Mouse (Mus musculus) G1E (cell line): Measurements from ENCODE around the gene Camkmt. TPM values are rescaled to one million over a fixed set of nuclear protein-coding genes. Genes with fewer than 3 reads are reported as not detected.

Experiments
- ATAC-seq: 2 replicates; pipeline ENCODE4 v1.8.0; 2016; ENCODE audit warnings: mild to moderate bottlenecking; ENCODE audit not compliant: insufficient number of reproducible peaks, poor library complexity, low FRiP score, severe bottlenecking; ENCODE audit errors: extremely low read depth
- DNase-seq: peaks from one replicate; pipeline ENCODE4 v3.0.0; 2012; ENCODE audit warnings: low spot score
- H3K27me3 ChIP-seq: 2 replicates; pipeline ENCODE4 v1.6.1; 2012; ENCODE audit warnings: mild to moderate bottlenecking, low read length, inconsistent platforms; ENCODE audit not compliant: insufficient read depth
- H3K36me3 ChIP-seq: replicated peaks from 2 replicates; pipeline ENCODE3; 2012; ENCODE audit warnings: mild to moderate bottlenecking, inconsistent platforms
- H3K4me1 ChIP-seq: 2 replicates; pipeline ENCODE4 v1.6.1; 2012; ENCODE audit warnings: low read depth, low read length, inconsistent platforms, mixed read lengths; ENCODE audit not compliant: insufficient read depth
- H3K4me3 ChIP-seq: 2 replicates; pipeline ENCODE4 v1.5.1; 2012; ENCODE audit warnings: low read depth, mild to moderate bottlenecking, inconsistent platforms, low read length, moderate library complexity, mixed read lengths
- H3K9me3 ChIP-seq: replicated peaks from 2 replicates; pipeline ENCODE4 v1.6.1; 2012; ENCODE audit warnings: inconsistent platforms
- CTCF ChIP-seq: IDR thresholded peaks from 2 replicates; pipeline ENCODE4 v1.5.1; 2012; ENCODE audit warnings: low read depth, low read length, inconsistent platforms, mixed read lengths
- GATA1 ChIP-seq: IDR thresholded peaks from 2 replicates; pipeline ENCODE4 v1.6.1; 2012; ENCODE audit warnings: borderline replicate concordance, low read length, inconsistent platforms, mixed read lengths
- GATA2 ChIP-seq: IDR thresholded peaks from 2 replicates; pipeline ENCODE4 v1.6.1; 2012; ENCODE audit warnings: low read depth, low read length, inconsistent platforms, borderline replicate concordance
- POLR2AphosphoS5 ChIP-seq: IDR thresholded peaks from 2 replicates; pipeline ENCODE4 v1.6.1; 2012; ENCODE audit warnings: low read depth, low read length, inconsistent platforms; ENCODE audit not compliant: insufficient replicate concordance
- TAL1 ChIP-seq: conservative IDR thresholded peaks from 2 replicates; pipeline ENCODE4 v1.6.1; 2012; ENCODE audit warnings: low read depth, low read length, inconsistent platforms, mixed read lengths
- polyA plus RNA-seq: library from polyadenylated mRNA; stranded (reverse); fragments of >175 nt; gene quantifications from 2 replicates; pipeline ENCODE4 v1.2.3, GENCODE M21; 2012
- total RNA-seq, 2 experiments: library from RNA; stranded (forward) in 1 of 2; stranded (reverse) in 1 of 2; fragments of 200-1000 nt in 1 of 2; fragments of >200 nt in 1 of 2; fragmentation: Nextera tagmentation in 1 of 2; gene quantifications; 2 replicates each; pipeline ENCODE4 v1.2.3; 2014 to 2017

Gene Camkmt
- total RNA-seq (2014; fragmentation: Nextera tagmentation) (8.0 and 10.0 TPM in 2 replicates), total RNA-seq (2017) (1.5 and 1.7 TPM in 2 replicates), polyA plus RNA-seq (1.6 and 2.4 TPM in 2 replicates)

GRCm38 (mm10) chr17:85090120-85091099 is at the start of gene Camkmt, which contains the start of gene Prepl:
TSS of gene Camkmt (plus strand) at chr17:85090552.
TSS of gene Prepl (minus strand) at chr17:85090241.
- no peak for TF ChIP-seq CTCF
- no peak for TF ChIP-seq GATA2
- no peak for TF ChIP-seq GATA1
- TF ChIP-seq TAL1, result no peak
- no peak for TF ChIP-seq POLR2AphosphoS5
- Histone ChIP-seq H3K36me3 (peaks cover 10% of the 10 kb centered on the region), H3K4me1 (peaks cover 31% of the 10 kb centered on the region), H3K27me3 (no peaks in the 10 kb centered on the region), H3K9me3 (no peaks in the 10 kb centered on the region), H3K4me3 (peak within 1 kb of the TSS; percentile 99)
- ATAC-seq (peak; percentile 96), DNase-seq (peak; percentile 80)

GRCm38 (mm10) chr17:85040913-85041312 is 49.4 kb upstream of the Camkmt start:
- no peaks in the 10 kb centered on the region for H3K36me3 ChIP-seq
- H3K4me3 ChIP-seq, result no peak overlapping the region
- H3K9me3 ChIP-seq, result no peaks in the 10 kb centered on the region
- TF ChIP-seq GATA2, result no peak
- DNase-seq, result no peak
- no peaks in the 10 kb centered on the region for H3K4me1 ChIP-seq
- peaks cover 32% of the 10 kb centered on the region for H3K27me3 ChIP-seq
- ATAC-seq, result no peak

- no peak for TF ChIP-seq GATA2
- TF ChIP-seq GATA1, result no peak
- no peak for TF ChIP-seq TAL1
- TF ChIP-seq CTCF, result no peak
- no peak for TF ChIP-seq POLR2AphosphoS5
- no peaks in the 10 kb centered on the region for H3K4me1 ChIP-seq
- H3K9me3 ChIP-seq, result no peaks in the 10 kb centered on the region
- no peak for ATAC-seq
- DNase-seq, result no peak
- peaks cover 33% of the 10 kb centered on the region for H3K27me3 ChIP-seq
- H3K4me3 ChIP-seq, result no peak overlapping the region
- H3K36me3 ChIP-seq, result no peaks in the 10 kb centered on the region
Measured at GRCm38 (mm10) chr17:85042419-85042818, 47.9 kb upstream of the Camkmt start.

- Histone ChIP-seq H3K4me3 (no peak overlapping the region), H3K27me3 (peaks cover 35% of the 10 kb centered on the region), H3K36me3 (no peaks in the 10 kb centered on the region), H3K9me3 (no peaks in the 10 kb centered on the region), H3K4me1 (no peaks in the 10 kb centered on the region)
- ATAC-seq, result no peak
- no peak for DNase-seq
- TF ChIP-seq CTCF (no peak), GATA1 (no peak), POLR2AphosphoS5 (no peak), GATA2 (no peak), TAL1 (no peak)
Measured at GRCm38 (mm10) chr17:85043404-85043816, 46.9 kb upstream of the Camkmt start.

- Histone ChIP-seq H3K9me3 (no peaks in the 10 kb centered on the region), H3K4me3 (no peak overlapping the region), H3K4me1 (no peaks in the 10 kb centered on the region), H3K27me3 (peaks cover 33% of the 10 kb centered on the region), H3K36me3 (no peaks in the 10 kb centered on the region)
- no peak for DNase-seq
- no peak for TF ChIP-seq TAL1
- no peak for TF ChIP-seq GATA2
- TF ChIP-seq CTCF, result no peak
- no peak for TF ChIP-seq POLR2AphosphoS5
- no peak for TF ChIP-seq GATA1
- ATAC-seq, result no peak
Measured at GRCm38 (mm10) chr17:85044466-85044865, 45.9 kb upstream of the Camkmt start.

GRCm38 (mm10) chr17:85045160-85045559 is 45.2 kb upstream of the Camkmt start:
- no peaks in the 10 kb centered on the region for H3K36me3 ChIP-seq
- TF ChIP-seq GATA1 (no peak), CTCF (no peak), TAL1 (no peak), GATA2 (no peak), POLR2AphosphoS5 (no peak)
- H3K4me1 ChIP-seq, result no peaks in the 10 kb centered on the region
- no peak overlapping the region for H3K4me3 ChIP-seq
- H3K27me3 ChIP-seq, result peaks cover 33% of the 10 kb centered on the region
- no peak for ATAC-seq
- DNase-seq, result no peak
- H3K9me3 ChIP-seq, result no peaks in the 10 kb centered on the region
